Comparison of ENCODE assay signal across 8 mouse cellular contexts in the genomic region with DNA sequence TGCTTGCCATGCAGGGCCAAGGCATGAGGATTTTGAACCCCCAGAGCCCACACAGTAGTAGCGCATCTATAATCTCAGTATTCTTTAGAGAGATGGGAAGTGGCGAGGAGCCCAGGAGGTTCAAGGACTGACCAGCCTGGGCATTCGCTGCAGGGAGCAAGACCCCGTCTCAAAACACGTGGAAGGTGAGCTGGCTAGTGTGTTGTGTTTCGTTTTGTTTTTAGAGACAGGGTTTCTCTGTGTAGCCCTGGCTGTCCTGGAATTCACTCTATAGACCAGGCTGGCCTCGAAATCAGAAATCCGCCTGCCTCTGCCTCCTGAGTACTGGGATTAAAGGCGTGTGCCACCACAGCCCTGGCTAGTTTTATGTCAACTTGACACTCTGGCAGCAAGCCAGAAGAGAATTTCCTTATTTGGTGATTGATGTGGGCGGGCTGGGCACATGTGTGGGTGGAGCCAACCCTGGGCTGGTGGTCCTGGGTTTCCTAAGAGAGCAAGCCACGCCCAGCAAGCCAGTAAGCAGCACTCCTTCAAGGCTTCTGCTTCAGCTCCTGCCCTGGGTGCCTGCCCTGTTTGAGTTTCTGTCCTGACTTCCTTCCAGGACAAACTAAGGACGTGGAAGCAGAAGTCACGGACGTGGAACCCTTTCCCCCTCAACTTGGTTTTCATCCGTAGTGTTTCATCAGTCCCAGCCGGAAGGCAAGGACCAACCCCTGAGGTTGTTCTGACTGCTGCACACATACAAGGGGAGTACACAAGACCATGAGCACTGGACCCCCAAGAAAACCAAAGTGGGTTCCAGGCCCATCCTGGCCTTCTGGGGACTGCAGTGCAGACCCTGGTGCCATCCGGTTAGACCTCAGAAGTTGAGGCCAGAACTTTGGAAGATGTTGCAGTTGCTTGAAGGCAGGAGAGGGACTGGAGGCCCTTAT.
DNase-seq lines count a peak whose midpoint lies in the region; ATAC-seq lines count a peak whose summit lies in the region.

No protein-coding gene starts in this region.

- no peaks in the 10 kb centered on the region for H3K36me3 ChIP-seq in limb, embryonic 15.5 days
- no peaks in the 10 kb centered on the region for H3K36me3 ChIP-seq in neural tube, embryonic 14.5 days (ENCODE audit: control insufficient read depth, insufficient read depth, low read length)

- H3K27me3 ChIP-seq in limb, embryonic 15.5 days = no peaks in the 10 kb centered on the region
- H3K27me3 ChIP-seq in neural tube, embryonic 14.5 days (ENCODE audit: control insufficient read depth, insufficient read depth, low read length) = no peaks in the 10 kb centered on the region

- 86% methylated on average over 17 of the region's 17 CpGs for WGBS in limb, embryonic 15.5 days
- WGBS in neural tube, embryonic 14.5 days = 87% methylated on average over 17 of the region's 17 CpGs

- no peak overlapping the region for H3K4me2 ChIP-seq in limb, embryonic 15.5 days
- no peak overlapping the region for H3K4me2 ChIP-seq in neural tube, embryonic 14.5 days (ENCODE audit: low read depth, low read length)

- DNase-seq in adrenal gland, postnatal 10 days = peak; percentile 51
- DNase-seq in adrenal gland, postnatal 25 days = no peak
- DNase-seq in MEL-GATA-1-ER (ENCODE audit: extremely low read depth, low read depth) = peak; percentile 77
- no peak for DNase-seq in urinary bladder, postnatal 4 days (ENCODE audit: low spot score in 2 of 2)

- H3K27ac ChIP-seq in limb, embryonic 15.5 days = peak overlapping the region; percentile 96
- H3K27ac ChIP-seq in neural tube, embryonic 14.5 days (ENCODE audit: low read depth, low read length) = peak overlapping the region; percentile 100

- no peaks in the 10 kb centered on the region for H3K9me3 ChIP-seq in limb, embryonic 15.5 days
- H3K9me3 ChIP-seq in neural tube, embryonic 14.5 days (ENCODE audit: control insufficient read depth, low read length) = no peaks in the 10 kb centered on the region

- no peak overlapping the region for H3K4me3 ChIP-seq in limb, embryonic 15.5 days
- H3K4me3 ChIP-seq in neural tube, embryonic 14.5 days (ENCODE audit: low read depth, low read length) = no peak overlapping the region

- ATAC-seq in granulocyte monocyte progenitor cell, adult 5-6 weeks (replicated peaks; ENCODE audit: poor library complexity, severe bottlenecking) = peak; percentile 37
- ATAC-seq in limb, embryonic 15.5 days (ENCODE audit: insufficient number of reproducible peaks, low FRiP score, low TSS enrichment, low read depth) = no peak
- no peak for ATAC-seq in neural tube, embryonic 14.5 days (ENCODE audit: low read depth)
- no peak for ATAC-seq in activated CD4-positive, CD25-positive, alpha-beta regulatory T cell, adult 4 months

- peaks cover 61% of the 10 kb centered on the region for H3K4me1 ChIP-seq in limb, embryonic 15.5 days
- peaks cover 51% of the 10 kb centered on the region for H3K4me1 ChIP-seq in neural tube, embryonic 14.5 days (ENCODE audit: control insufficient read depth, insufficient read depth, low read length)

- no peak overlapping the region for H3K9ac ChIP-seq in limb, embryonic 15.5 days
- H3K9ac ChIP-seq in neural tube, embryonic 14.5 days (replicated peaks; ENCODE audit: low read depth, low read length) = no peak overlapping the region

Comparison
In these comparisons a context has a peak if more than half of its experiments do, and no peak if none do; other contexts are left out.
1. DNase-seq: peak in adrenal gland, postnatal 10 days (single experiment) and MEL-GATA-1-ER (single experiment); none in adrenal gland, postnatal 25 days (single experiment) and urinary bladder, postnatal 4 days (0 of 2).